Mouse (Mus musculus): Measurements from ENCODE around the gene Hoxd10.

Gene Hoxd10

DNA sequence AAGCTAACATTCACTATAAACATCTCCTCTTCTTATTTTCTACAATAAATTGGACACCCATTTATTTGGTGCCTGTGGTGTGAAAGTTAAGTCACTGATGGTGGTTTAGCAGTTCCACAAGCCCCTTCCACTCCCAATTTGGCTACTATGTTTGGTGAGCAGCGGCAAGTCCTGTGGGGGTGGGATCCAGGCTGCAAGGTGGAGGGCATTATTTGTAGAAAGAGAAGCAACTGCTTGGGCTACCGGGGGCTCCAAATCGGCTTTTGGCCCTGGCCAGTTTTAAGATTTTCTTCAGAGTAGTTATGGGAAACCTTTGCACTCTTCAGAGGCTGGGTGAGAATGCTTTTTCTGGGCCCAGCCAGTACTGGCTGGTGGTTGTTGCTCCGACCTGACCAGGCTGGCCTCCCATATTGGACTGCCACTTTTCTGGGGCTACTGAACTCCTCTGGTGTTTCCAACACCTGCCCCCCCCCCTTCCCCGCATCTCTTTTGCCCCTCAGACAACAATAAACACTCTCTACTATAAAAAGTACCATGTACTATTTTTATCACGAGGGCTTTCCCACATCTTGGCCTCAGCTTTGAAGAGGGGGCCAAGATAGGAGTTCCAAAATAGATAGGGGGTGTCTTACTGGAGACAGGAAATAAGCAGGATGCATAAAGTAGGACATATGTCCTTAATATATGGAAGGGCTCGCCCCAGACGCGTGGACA lies 40.2 kb downstream of the Hoxd10 start:
- no peak for DNase-seq (ENCODE audit: low spot score)

DNA sequence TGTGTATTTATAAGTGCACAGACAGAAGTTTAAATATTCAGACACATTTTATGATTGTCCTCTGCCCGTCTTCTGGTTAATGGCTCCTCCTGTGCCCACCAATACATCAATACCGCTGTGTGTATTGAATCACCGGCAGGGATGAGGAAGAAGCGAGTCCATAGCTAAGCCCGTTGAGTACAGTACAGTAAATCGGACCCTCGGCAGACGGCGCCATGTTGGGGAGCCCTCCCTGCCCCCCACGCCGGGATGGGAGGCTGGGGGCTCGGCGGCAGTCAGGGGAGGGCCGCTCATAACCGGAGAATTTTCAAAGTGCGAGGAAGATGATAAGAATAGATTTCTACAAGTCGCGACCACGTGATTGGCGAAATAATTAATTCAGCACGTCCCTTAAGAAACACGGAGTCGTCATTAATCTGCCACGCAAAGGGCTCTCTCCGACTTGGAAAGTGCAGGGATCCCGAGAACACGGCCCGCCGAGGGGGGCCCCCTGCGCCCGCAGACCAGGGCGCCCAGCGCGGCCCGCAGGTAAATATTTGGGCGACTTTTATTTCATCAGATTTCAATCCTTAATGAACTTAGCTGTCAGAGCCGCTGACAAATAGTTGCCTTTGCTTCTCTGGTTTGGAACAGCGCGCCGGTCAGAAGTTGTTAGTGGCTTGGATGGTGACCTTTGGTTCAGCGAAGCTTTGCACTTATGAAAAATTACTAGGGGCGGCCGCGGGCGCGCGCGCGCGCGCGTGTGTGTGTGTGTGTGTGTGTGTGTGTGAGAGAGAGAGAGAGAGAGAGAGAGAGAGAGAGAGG lies 41.0 kb downstream of the Hoxd10 start:
- DNase-seq (ENCODE audit: low spot score) = no peak

DNA sequence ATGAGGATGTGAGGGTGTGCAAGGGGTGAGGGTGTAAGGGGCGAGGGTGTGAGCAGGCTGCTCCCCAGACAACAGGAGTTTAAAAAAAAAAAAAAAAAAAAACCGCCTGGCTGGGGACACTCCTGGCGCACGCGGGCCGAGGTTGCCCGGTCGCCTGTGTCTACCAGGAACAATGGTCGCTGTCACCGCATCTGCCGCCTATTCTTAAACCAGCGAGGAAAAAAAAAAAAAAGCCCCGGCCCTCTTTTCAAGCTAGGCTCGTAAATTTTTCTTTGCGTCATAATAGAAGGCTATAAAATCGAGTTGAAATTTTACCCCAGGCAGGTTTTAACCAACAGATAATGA lies 41.6 kb downstream of the Hoxd10 start:
- DNase-seq (ENCODE audit: low spot score) = no peak

DNA sequence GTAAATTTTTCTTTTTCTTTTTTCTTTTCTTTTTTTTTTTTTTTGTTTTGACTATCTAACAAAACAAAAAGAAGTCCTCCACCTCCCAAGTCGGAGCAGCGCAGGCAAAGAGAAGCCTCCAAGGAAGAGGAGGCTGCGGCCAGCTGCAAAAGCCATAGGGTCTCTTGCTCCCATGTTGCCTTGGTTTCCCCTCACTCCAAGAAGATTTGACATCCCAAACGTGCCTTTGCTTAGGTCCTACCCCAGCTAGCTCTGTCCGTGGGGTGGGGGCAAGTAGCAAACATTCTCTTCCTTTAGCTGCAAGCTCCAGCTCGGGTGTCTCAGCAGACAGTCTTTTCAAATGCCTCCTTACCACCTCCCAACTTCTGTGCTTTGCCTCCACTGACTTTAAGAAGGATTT lies 42.0 kb downstream of the Hoxd10 start:
- no peak for DNase-seq (ENCODE audit: low spot score)

DNA sequence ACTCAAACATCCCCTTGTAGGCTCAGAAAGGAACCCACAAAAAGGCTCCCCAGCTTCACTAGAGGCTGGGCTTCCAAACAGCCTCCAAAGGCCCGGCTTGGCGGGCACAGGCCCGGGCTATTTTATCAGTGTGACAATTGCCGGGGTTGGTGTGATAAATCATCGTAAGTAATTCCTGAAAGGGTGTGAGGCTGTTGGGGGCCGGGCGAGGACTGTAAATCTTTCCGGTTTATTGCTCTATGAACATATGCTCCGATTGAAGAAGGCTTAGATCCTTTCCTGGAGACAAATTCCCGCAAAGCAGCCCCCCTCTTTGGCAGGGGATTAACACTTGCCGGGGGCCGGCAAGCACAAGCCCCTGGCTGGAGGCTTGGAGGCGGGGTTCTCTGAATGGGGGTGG lies 42.7 kb downstream of the Hoxd10 start:
- no peak for DNase-seq (ENCODE audit: low spot score)

DNA sequence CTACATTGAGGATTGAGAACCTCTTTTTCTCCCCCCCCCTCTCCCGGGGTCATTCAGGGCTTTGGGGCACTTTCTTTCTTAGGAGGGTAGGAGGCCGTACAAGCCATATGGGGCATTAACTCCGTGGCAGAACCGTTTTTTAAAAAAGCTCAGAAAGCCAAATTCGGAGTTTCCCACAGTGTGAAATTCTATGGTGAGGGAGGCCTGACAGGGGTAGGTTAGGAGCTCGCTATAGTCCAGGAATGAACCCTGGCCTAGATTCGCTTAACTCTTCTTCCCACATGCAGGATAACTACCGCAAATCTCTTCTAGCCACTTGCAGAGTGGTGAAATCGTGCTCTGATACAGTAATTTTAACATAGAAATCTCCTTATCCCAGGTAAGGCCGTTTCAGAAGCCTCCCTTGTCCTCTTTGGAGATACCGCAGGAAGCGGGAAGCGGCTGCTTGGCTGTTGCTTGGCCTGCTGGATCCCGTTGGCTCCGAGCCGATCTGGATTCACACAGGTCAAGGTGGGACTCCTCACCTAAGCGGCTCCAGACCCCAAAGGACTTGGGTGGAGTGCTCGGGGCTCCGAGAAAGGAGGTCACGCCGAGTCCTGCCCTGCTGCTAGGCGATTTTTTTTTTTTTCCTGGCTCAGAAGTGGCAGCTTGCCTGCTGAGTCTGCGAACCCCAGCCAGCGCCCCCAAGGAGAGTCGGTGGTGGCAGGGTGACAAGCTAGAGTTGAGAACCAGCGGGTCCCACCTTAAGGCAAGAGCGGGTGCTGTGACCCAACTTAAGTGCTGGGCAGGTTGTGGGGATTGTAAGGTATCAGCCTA lies 43.5 kb downstream of the Hoxd10 start:
- no peak for DNase-seq (ENCODE audit: low spot score)

DNA sequence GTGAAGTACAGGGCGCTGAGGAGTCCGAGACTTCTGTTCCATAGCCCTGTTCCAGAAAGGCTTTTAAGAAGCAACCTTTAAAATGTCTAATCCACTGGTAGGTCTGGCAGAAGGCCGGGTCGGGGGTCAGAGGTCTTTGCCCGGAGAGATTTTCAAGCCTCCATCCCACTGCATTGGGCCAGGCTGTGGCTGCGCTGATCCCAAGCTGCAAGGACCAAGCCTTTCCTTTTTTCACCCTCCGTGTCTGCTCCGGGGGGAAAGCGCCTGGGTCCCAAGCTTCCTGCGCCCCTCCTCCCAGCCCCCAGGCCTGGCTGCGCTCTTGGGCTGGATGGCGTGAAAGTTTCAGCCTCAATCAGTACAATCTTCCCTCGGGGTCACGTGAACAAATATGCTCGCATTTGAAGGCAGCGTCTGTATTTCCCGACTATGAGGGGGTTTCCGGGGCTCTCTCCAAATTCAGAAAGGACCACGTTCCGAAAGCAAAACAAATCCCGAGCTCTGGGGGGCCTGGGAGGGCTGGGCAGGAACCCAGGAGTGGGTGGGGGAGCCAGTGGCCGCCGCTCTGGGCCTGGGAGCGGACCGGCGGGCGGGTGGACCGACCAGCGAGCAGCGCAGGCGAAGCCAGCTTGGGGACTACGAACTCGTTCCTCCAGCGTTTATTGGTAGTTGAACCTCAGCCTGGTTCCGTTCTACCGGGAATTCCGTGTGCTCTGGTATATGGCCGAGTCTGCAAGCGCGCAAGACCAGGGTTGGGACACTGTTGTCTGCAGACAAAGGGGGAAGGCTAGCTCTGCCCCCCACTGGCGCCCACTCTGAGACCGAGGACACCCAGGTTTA lies 44.3 kb downstream of the Hoxd10 start:
- DNase-seq (ENCODE audit: low spot score) = no peak

DNA sequence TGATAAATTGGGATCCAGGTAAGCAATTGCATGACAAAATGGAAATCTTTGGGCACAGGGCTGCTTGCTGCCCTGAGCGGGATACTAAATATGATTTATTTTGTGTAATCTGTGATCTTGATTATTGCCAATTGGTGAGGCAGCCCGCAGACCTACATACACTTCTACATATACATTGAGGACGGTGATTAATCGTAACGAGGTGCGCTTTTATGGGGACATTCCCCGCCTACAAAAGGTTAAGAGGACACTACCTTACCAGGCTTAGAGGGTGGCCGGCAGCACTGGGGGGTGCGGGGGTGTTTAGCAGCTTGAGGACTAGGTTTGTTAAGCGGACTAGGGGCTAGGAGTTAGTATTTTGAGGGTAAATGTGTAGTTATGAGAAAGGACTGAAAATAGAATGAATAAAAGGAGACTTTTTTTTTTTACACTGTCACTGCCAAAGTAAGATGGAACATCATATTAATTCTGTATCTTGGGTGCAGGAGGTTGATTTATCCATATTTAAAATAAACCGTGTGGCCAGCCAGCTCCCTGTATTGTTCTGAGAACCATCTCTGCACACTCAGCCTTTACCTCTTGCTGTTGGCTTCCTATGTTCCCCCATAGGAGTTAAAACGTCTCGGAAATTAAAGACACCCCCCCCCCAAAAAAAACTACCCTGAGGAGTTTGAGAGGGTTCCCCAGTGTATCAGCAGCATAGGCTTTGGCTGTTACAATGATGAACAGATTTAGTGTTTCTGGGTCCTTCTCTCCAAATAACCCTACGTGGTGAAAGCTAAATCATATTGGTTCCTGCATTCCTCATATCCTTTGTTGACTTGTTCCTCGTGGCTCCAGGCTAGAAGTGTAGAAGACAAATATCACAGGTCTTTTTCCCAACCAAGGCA lies 45.2 kb downstream of the Hoxd10 start:
- DNase-seq (ENCODE audit: low spot score) = no peak

DNA sequence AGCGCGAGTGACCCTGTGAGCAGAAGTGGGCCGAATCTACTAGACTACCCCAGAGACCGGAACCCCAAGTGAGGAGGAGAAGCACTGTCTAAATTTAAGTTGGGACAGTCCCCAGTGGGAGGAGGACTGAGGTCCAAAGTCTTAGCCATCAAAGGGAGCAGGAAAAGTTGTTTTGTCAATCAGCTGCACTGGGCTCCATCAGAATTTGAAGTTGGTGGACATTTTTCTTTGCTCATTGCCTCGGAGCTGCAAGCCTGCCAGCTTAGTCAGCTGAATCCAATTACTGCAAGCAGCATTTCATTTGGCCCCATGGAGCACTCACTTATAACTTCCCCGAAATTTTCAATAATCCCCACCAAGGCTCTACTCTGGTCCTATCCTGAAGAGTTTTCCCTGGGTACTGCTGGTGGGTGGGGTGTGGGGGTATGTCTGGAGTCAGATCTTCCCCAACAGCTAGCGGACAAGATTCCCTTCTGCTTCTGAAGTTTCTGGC lies 45.9 kb downstream of the Hoxd10 start:
- no peak for DNase-seq (ENCODE audit: low spot score)

DNA sequence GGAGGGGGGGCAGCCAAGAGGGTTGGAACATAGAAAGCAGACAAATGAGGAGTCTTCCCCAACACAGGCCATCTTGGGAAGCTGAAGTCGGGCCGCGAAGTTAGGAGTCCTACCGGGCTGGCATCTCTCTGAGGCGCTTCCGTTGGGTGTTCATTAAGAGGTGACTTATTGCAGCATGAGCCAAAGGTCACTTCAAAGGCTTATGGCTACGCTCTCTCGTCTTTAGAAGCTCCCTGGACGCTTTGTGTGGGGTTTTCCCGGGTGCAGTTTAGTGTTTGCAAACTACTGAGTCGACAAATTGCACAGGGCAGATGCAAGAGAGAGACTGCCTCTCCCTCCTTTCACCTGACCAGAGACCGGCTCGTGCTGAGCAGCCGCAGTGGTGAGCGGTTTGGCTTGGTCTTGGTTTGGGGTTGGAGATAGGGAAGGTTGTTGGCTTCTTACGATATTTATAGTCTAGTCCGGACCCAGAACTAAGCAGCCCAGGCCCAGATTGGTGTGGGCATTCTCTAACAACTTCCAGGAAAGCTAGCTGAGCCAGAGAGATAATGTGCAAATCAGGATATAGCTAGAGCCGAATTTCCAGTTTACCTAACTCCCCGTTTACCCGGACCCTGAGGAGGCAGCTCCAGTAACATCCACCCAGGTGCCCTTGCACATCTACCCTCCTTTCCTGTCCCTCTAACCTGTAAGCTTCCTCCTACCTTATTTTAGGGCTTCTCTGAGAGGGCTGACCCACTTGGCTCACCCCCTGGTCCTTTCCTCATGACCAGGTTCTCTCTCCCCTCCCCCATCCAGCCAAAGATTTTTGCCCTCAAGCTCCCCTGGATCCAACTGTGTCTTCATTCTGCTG lies 47.1 kb downstream of the Hoxd10 start:
- DNase-seq (ENCODE audit: low spot score) = no peak

DNA sequence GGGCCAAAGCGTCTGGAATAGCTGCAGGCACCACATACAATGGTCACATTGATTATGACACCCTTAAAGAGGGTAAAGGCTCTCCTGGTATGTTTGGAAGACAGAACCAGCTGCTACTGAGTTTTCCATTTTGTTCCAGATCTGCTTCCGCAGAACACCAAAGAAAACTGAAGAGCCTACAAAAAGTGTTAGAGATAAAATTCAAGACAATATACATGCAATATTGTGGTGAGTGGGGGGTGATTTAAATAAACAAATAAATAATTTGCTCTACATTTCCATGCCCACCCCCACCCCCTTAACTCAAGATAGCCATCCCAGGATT lies 47.7 kb downstream of the Hoxd10 start:
- no peak for DNase-seq (ENCODE audit: low spot score)

DNA sequence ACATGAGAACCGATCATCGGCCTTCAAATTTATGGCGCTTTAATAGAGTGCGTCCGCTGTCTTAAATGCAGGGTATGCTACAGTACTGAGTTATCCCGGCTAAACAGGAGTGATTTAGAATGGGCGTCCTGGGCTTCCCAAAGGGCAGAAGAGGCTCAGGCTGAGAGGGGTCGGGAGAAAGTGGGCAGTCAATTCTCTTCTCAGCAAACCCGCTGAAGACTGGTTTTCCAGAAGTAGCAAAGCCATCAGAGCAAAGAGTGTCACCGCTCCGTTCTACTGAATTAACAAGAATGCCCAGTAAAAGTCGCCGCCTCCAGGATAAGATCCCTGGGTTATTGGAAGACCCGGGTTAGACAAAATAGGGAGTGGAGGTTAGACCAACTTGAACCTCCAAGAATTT lies 48.1 kb downstream of the Hoxd10 start:
- no peak for DNase-seq (ENCODE audit: low spot score)

DNA sequence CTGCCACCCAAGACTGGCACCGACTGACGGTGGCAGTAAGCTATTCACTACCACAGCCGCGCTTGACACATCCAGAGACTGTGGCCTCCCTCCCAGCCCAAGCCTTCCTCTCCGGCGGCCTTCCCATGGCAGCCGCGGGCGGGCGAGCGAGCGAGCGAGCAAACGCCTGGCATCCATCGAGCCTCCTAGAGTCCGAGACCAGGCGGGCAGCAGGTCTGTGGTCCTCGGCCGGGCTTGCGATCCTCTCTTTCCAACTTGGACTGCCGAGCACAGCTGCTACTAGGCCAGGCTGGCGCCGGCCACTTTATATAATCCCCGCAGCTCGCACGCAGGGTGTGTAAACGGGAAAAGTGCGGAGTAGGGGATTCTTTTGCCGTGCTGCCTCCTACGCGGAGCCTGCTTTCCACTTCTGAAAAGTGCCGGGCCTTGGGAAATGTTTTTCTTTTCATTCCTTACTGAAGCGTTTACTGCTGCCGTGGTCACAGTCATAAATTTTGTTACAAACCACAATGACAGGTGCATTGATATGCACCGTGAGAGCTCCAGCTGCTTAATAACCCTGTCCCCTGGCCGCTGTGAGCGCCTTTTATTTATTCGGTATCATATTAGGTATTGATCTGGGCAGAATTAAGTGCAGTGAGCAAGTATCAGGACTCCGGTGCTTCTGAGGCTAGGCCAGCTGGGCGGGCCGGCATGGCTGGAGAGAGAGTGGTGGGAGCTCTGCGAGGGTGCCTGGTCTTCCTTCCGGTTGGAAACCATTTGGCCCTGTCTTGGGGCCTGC lies 48.8 kb downstream of the Hoxd10 start:
- DNase-seq (ENCODE audit: low spot score) = no peak

DNA sequence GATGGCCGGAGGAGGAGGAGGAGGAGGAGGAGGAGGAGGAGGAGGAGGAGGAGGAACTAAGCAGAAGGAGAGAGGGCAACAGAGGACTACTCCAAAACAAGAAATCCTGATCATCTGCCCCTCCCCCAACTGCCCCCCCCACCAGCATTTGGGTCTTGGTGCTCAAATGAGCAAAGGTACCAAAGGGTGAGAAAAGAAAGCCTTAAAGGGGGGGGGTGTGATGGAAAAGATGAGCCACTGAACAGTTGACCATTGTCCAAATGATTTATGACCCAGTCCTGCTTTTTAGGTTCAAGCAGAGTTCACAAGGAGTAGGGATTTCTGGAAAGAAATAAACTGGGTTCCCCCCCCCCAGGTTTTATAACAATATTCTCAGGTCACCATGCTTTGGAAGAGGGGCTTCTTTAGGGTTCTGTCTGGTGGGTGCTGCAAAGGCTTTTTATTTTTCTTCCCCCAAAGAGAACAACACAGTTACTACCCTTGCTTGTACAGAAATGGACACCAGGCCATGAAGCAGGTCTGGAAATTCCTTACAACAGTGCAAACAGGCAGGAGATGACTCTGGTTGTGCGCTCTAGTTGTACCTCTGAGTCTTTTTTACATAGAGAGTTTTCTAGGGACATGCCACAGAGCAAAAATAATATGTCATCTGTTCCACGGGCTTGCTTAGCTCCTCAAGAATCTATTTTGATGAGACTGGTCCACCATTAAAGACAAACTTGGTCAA lies 49.7 kb downstream of the Hoxd10 start:
- DNase-seq (ENCODE audit: low spot score) = no peak

DNA sequence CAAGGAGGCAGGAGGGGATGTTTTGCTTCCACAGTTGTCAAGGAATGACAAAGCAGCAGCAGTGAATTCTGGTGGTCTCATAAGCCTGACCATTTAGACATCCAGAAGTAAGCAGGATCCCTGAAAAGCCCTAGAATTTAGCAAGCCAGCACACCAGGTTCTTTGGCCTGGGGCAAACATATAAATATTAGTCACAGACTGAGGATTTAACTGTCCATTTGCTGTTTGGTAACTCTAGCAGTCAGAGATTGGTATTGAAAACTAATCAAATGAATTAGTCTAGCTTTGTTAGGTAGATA lies 50.2 kb downstream of the Hoxd10 start:
- DNase-seq (ENCODE audit: low spot score) = no peak
